Mouse (Mus musculus) kidney, postnatal 4 days (tissue): ENCODE results near the gene Ilk.
"Not testable (repeated sequence)": the region's sequence is repeated elsewhere in the genome, so short reads cannot be mapped to it uniquely, and the experiment has no call there.

Source experiments
- DNase-seq, 2 experiments: peaks; one replicate each; pipeline ENCODE4 v3.0.0; 2021; ENCODE audit warnings: mixed read lengths in 2 of 2

Gene Ilk

DNA sequence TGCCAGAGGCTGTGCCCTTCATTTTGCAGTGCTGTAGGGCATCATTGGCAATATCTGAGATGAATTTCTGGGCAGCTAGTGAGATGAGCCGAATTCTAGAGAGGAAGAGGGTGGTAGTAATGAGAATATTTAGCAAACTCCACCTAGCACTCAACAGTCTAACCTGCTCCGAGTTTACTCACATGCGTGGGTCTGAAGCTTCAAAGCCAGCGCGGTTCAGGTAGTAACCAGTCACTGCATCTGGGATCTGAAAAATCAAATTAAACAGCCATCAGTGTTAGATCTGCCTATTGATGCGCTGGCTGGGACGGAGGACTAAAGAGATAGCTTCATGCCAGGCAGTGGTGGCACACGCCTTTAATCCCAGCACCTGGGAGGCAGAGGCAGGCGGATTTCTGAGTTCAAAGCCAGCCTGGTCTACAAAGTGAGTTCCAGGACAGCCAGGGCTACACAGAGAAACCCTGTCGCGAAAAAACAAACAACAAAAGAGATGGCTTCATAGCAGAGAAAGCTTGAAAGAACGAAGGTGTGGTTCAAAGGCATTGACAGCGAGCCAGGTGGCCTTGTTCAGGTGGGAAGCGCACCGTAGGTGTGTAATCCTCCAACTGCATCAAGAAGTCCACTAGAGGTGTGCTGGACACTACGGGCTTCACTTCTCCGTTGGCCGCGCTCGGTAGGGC, 7.0 kb downstream of the Ilk start:
- not testable (repeated sequence) for DNase-seq

DNA sequence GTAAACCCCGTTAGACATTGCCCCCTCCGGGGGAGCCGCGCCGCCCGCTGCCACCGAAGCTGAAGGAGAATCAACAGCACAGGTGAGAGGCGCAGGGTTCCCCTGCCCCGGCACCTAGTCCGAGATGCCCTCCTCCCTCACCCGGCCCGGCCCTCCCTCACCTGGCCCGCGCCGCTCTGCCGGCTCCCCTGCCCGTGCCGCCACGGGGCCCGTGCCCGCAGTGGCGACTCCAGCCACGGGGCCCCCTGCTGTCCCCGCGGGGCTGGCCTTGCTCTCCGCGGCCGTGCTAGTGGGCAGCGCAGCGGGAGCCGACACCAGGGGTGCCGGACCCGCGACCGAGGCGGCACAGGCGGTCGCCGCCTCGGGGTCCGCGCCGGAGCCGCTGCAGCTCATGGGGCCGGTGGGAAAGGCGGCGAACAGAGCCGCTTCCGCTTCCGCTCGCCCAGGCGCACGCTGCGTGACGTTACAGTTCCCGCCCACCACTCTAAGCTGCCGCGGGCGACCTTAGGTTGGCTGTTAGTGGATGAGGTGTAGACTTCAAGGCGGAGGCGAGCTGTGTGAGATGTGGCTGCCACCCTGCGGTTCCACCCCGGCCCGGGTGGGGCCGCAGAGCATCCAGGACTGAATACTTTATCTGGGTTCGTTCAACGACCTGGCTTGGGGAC, 7.7 kb downstream of the Ilk start, which contains the start of gene Taf10:
Gene Taf10 (minus strand): TSS at position 436 of the 665 bp plus-strand sequence.
- peak; percentile 91 to 94 for DNase-seq

DNA sequence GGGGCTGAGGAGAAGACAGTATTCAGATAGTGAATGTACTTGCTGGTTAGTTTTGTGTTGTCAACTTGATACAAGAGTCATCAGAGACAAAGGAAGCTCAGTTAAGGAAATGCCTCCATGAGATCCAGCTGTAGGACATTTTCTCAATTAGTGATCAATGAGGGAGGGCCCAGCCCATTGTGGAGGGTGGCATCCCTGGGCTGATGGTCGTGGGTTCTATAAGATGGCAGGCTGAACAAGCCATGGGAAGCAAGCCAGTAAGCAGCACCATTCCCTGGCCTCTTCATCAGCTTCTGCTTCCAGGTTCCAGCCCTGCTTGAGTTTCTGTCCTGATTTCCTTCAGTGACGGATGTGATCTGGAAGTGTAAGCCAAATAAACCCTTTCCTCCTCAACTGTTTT, 11.4 kb downstream of the Ilk start:
- no peak for DNase-seq

DNA sequence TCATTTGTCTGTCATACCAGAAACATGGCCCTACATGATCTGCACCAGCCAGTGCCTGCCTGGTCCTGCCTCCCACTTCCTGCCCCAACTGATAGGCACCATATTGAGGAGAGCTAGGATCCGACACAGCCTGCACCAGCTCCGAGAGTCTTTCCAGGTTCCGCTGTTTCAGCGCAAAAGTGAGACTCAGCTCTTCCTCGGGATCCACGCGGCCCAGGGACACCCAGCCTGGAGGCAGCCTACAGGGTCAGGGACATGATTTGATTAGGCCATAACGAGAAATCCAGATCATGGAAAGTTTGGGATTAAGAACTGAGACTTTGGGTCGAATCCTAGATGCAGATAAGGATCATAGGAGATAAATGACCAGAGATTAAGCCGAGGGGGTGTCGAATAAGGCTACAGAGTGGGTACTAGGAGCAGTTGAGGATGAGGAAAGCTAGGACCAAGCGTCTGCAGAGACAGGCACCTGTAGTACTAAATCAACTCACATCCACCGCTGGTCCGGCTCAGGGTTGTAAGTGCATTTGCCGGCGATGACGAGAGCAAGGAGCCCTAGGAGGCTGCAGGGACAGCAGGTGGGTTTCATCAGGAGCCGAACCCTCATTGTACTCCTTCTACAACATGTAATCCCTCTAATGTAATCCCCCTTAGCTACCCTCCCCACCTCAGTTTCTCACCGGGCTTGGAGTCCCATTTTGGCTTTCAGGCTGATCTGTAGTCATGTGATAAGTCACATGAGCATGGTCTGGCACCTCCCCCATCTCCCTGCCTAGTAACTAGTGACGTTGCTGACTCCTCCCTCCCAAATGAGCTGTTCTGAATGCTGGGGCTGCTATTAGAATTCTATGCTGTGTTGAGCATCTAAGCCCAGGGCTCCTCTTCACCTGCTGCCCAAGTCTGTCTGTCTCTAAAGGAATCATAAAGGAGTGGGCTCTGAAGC, 15.4 kb downstream of the Ilk start, which contains the start of gene Tpp1:
Gene Tpp1 (minus strand): TSS at position 745 of the 943 bp plus-strand sequence.
- peak; percentile 87 to 93 for DNase-seq

DNA sequence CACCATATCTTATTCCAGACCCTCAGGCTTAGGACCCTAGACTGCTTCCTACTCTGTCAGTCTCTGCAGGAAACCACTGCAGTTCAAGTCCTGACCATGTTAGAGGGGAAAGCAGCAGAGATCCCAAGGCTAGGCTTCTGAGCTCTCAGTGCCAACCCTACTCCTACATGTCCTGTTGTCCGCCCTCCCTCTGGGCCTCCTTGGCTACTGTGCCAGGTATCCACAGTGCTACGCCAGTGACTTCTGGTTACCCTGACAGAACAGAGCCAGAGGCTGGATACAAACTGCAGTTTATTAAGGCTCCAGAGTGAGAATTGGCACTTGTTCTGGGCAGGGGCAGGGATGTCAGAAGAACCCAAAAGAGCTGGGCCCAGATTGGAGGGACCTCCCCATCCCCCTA, 16.3 kb downstream of the Ilk start:
- no peak for DNase-seq

DNA sequence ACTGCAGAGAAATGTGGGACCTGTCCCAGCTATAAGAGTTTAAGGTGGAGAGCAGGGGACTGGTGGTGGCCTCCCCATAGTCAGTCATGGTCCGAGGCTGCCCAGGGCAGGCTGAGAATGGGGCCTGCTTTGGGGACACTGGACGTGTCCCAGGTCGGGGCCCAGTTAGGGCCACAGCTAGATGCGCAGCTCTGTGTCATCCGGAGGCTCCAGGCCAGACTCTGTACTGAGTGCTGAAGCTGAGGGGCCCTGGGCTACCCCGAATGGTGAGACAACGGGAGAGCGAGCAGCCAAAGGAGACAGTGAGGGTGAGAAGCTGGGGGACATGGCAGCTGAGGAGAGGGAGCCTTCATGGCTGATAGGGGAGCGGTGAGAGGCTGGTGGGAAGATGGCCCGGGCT, 16.9 kb downstream of the Ilk start:
- DNase-seq = no peak

DNA sequence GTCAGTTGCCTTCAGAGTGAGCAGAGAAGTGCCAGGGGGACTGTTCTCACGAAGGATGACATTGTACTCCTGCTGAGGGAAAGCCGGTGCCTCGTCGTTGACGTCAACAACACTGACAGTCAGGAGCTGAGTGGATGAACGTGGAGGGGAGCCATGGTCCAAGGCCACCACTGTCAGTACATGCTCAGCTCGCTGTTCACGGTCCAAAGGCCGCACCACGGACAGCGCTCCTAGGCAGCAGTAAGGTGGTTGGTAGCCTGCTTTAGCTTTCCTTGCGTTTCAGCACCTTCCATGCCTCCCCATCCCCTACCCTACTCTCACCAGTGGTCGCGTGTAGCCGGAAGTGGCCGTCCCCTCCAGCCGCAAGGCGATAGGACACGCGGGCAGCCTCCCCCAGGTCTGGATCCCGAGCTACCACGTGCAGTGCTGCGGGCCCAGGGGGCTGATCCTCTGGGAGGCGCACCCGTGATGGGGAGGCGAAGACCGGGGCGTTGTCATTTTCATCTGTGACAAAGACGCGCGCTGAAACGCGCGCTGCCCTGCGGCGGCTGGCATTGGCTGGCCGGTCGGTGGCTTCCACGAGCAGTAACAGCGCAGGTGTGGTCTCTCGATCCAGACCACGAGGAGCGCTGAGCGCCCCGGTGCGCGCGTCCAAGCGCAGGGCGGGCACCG, 25.6 kb downstream of the Ilk start:
- DNase-seq = peak in 1 of 2 experiments; percentile 38

DNA sequence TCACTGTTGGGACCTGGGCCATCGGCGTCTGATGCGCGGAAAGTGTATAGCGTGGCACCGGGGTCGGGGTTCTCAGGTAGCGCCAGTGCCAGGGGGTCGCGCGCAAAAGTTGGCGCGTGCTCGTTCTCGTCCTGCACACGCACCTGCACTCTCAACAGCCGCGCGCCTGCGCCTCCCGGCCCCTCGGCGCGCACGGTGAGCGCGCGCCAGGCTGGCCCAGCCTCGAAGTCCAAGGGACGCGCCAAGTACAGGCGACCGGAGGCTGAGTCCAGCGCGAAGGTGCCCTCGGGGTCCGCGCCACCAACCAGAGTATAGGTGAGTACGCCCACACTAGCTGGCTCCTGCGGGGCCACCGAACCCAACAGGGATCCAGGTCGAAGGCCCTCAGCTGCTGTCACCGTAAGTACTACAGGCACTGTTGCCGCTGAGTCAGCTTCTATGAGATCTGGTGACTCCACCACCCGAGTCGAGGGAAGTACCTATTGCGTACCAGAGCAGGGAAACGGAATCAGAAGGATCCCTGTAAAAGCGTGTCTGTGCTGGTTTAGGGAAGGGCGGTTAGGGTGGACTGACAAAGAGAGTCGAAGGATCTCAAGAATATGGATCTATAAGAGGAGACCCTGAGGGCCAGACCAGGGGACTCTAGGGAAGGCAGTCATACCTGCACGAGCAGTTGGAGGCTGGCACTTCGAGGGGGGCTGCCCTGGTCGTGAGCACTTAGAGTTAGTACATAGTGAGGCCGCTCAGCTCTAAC, 26.3 kb downstream of the Ilk start:
- no peak for DNase-seq

DNA sequence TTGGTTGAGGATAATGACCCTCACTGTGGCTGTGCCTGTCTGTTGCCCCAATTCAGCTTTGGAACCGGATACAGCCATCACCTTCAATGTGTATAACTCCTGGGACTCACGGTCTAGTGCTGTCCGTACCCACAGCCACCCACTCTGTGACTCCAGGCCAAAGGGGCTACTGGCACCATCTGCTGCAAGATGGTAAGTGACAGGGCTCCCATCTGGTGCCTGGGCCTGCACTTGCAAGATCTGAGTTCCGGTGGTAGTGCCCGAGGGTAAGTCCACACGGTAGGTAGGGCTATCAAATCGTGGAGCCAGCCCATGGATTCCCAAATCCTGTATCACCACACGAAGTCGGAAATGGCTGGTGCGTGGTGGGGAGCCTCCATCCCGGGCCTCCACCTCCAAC, 27.9 kb downstream of the Ilk start:
- DNase-seq = no peak

DNA sequence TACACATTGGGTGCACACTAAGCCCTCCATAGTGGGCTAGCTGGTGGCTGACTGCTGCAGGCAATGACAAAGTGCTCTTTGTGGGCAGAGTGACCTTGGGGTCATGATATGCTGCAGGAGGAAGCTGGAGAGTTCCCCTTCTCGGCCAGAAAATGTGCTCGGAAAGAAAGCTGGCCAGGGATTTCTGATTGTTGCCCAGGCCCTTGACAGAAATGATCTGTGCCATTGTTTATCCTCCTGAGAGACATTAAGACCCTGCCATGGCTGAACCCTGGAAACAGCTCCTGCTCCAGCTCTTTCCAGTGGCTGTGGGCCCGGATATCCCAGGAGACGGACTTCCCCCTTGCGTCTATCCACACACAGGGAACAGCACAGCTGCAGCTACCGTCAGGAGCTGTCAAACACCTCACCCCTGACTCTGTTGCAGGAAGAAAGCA, 31.4 kb downstream of the Ilk start:
- peak in 1 of 2 experiments; percentile 58 for DNase-seq

DNA sequence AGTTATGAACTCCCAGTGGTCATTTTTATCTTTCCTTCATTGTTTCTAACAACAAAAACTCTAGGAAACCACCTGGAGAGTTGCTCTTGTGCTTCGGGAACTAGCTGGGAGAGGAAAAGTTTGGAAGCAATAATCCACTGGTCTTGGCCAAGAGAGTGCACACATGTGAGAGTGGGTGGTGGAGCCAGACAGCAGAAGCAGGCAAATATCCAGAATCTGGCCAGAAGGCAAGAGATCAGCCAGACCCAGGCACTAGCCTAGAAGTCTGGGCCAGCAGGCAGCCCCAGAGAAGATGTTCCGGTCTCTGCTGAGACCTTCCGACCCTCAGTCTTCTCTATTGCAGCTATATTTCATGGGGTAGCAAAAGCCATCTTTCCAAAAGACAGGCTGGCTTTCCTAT, 33.6 kb downstream of the Ilk start:
- no peak for DNase-seq

DNA sequence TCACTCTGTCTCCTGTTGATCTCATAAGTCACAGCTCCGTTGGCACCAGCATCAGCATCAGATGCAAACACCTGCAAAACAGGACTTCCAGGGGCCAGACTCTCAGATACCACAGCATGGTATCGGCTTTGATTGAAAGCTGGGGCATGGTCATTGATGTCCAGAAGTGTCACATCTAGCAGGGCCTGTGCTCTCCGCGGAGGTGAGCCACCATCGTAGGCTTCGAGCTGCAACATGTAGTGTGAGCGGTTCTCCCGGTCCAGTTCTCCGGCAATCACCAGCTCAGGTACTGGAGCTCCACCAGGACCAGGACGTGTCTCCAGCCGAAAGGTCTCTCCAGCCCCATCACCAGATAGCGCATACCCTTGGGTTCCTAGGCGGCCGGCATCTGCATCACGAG, 35.9 kb downstream of the Ilk start:
- DNase-seq = no peak

DNA sequence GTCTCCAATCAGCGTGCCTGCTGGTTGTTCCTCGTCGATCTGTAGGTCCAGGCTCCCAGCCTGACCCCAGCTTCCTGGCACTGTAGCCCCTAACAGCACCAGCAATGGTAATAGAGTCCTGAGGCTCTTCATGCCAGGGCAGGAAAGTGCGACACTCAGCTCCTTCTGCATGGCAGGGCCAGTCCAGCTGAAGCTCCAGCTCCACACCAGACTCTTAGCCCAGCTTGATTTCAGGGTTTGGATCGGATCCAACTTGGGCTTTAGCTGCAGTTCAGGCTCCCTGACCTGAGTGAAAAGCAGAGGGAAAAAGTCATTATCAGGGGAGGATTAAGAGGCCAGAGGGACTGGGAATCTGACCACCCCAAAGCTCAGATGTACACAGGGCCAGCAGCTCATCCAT, 36.6 kb downstream of the Ilk start:
- DNase-seq = no peak

DNA sequence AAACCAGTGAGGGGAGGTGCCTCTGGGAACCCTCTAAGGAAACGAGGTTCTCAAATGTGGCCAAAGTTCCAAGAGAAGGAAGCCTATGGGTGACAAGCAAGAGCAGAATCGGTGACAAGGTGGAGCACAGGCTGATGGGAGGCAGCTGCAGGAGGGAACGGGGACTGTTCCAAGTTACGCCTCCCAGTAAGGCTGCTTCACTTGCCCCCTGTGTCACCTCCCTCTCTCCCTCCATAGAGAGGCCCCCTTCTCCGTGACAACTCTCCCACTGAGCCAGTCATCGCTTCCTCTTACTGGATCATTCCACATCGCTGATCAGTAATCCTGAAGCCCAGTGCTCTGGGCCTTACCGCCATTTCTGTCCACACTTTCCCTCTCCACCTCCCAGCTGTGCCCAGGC, 38.3 kb downstream of the Ilk start:
- DNase-seq = peak; percentile 77 to 82

DNA sequence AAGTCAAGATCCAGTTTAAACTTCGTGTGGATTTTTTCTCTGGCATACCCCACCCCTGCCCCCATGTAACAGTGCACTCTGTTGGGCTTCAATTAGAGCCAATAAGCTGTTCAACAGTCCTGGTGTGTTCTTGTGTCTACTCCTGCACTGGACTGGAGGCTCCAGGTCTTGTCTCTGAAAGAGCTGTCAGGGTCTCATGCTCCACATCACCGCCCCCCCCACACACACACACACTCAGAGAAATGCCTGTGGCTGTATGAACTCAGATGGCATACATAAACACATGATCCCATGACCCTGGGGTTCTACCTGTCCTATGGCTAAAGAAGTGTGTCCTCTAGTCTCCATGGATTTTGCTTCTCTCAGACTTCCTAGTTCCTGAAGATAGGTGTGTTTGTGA, 39.6 kb downstream of the Ilk start:
- DNase-seq = no peak

DNA sequence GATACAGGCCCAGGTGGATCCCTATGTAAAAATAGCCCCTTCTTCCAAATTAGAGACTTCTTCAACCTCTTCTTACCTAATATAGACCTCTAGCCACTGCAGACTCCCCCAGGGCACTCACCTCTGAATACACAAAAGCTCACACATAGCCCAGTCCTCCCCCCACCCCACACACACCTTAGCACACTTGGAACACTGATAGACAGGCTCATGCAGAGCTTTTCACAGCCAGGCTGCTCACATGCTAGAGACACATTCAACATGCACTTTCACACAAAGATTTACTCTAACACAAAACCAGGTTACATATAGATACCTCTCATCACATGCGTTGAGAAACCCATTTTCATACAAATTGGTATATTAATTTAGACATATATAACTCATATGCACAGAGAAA, 40.9 kb downstream of the Ilk start:
- no peak for DNase-seq

DNA sequence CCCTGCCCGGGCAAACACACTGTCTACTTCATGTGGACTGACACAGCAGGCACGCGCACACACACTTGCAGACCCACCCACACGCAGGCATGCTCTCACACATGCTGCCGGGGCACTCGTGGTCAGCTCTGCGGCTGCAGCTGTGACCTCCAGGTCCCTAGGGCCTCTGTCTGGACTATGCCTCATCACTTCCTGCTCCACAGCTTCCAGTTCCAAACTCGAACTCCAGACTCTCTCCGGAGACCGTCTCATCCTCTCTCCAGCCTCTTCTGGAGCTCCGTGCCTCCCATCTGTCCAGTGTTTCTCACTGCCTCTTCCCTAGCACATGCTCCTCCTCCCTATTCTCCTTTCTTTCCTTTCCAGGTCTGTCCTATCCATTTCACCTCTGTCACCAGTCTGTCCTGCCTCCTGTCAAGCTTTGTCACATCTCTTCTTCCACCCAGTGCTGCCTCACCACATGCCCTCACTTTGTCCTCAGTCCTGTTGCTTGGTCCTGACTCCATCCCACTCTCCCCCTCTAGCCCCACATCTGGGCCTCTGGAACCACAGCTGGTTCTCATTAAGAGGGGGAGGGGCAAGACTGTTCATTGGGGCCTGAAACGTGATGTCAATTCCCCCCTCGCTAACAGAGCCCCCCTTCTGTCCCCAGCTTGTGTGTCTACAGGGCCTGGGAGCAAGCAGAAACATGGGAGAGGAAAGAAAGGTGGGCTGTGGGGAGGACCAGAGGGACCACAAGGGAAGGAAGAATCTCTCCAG, 41.6 kb downstream of the Ilk start:
- DNase-seq = peak; percentile 74 to 82

DNA sequence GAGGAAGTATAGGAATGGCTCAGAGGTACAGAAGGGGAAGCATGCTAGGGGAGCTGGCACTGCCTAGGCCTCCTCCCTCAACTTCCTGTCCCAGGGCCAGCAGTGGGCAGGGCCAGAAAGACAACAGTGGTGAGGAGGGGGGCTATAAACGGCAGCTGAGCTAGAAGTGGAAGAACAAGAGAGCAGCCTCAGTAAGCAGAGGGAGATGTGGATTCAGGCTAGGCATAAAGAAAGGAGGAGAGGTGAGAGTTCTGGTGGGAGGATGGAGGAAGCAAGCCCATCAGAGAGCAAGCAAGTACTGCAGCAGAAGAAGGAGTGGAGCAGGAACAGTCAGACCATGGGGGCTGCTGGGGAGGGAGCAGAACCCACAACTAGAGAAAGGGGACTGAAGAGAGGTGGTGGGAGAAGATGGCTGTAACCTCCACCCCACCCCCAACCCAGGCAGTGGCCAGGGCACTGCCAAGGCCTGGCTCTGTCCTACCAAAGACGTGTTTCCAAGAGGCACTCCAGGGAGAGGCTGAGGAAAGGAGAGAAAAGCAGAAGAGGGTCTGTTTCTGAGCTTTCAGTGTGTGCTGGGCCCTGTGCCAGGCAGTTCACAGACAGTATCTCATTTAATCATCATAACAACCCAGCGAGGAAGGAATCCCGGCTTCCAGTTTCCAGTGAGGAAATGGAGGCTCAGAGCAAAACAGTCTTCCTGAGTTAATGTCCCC, 42.3 kb downstream of the Ilk start:
- peak; percentile 68 to 77 for DNase-seq

DNA sequence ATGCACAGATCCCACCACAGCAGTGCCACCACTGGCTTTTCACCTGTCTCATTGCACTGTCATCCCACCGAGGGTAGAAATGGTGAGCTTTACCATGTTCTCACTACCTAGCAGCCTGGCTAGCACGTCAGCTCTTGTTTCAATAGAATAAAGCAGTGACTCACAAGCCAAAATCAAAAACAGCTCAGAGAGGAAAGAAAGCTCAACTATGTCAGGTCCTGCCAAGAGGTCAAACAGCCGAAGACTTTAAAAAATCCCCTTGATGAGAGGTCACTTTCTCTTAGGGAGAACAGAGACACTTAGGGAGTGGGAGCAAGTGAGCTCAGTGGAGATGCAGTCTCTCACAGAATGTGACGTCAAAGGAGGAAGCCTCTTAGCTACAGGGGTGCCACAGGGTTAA, 47.5 kb downstream of the Ilk start:
- DNase-seq = no peak

DNA sequence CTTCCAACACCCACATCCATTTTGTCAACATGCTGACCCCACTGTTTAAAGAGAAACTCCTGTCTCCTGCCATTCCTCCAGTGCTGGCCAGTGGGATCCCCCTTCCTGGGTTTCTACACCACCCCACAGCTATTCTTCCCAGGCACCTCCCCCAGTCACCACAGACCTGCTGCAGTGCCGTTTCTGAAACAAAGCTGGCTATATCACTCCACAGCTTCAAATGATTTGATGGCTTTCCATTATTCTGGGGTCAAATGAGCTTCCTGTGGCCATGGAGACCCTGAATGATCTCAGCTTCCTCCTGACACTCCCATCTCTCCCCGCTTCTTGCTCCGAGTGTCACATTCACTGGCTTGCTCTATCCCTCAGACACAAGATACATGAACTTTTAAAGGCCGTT, 48.2 kb downstream of the Ilk start:
- DNase-seq = peak; percentile 31 to 61
